Mouse (Mus musculus) adrenal gland, postnatal 25 days (tissue): ENCODE results near the gene Trim72. TPM values are rescaled to one million over a fixed set of nuclear protein-coding genes. Genes with fewer than 3 reads are reported as not detected.

Source experiments
- DNase-seq: peaks from one replicate; pipeline ENCODE4 v3.0.0; 2021; ENCODE audit warnings: mixed read lengths
- total RNA-seq: library from RNA; stranded (reverse); gene quantifications from 2 replicates; pipeline ENCODE4 v1.2.3, GENCODE M21; 2021

The Trim72 gene
- total RNA-seq, 1 experiment from 2014 or later = 0.24 TPM

- no peak for DNase-seq
Observed at GRCm38 (mm10) chr7:128056917-128057444, 53.2 kb downstream of the Trim72 start.

GRCm38 (mm10) chr7:128057860-128058259 lies 54.1 kb downstream of the Trim72 start:
- DNase-seq = no peak

GRCm38 (mm10) chr7:128058576-128058975 lies 54.8 kb downstream of the Trim72 start:
- DNase-seq = no peak

- no peak for DNase-seq
Observed at GRCm38 (mm10) chr7:128059091-128059490, 55.3 kb downstream of the Trim72 start.

Other genes starting within 250 kb of the Trim72 start
- 31.5 and 37.2 TPM in 2 replicates for gene Orai3, start 234.1 kb upstream of the Trim72 start, total RNA-seq
- 36.9 and 49.8 TPM in 2 replicates for gene Setd1a, start 227.3 kb upstream of the Trim72 start, total RNA-seq
- 4.4 and 6.9 TPM in 2 replicates for gene Gm49388, start 218.3 kb upstream of the Trim72 start, total RNA-seq
- gene Hsd3b7, start 203.3 kb upstream of the Trim72 start, total RNA-seq = 49.1 and 66.2 TPM in 2 replicates
- gene Stx4a, start 179.7 kb upstream of the Trim72 start, total RNA-seq = 101 and 122 TPM in 2 replicates
- 4.2 and 8.0 TPM in 2 replicates for gene Stx1b, start 179.4 kb upstream of the Trim72 start, total RNA-seq
- gene Zfp646, start 127.7 kb upstream of the Trim72 start, total RNA-seq = 41.2 and 42.2 TPM in 2 replicates
- gene Zfp668, start 127.1 kb upstream of the Trim72 start, total RNA-seq = 9.3 and 11.3 TPM in 2 replicates
- gene Prss53, start 113.0 kb upstream of the Trim72 start, total RNA-seq = 1.2 and 2.2 TPM in 2 replicates
- gene Gm21974, start 108.5 kb upstream of the Trim72 start, total RNA-seq = not detected in 2 replicates
- gene Vkorc1, start 108.3 kb upstream of the Trim72 start, total RNA-seq = 69.5 and 76.6 TPM in 2 replicates
- 119 and 123 TPM in 2 replicates for gene Bckdk, start 99.9 kb upstream of the Trim72 start, total RNA-seq
- 30.0 and 32.6 TPM in 2 replicates for gene Kat8, start 91.4 kb upstream of the Trim72 start, total RNA-seq
- gene Prss8, start 73.8 kb upstream of the Trim72 start, total RNA-seq = 0.15 TPM in 1 of 2 replicates, not detected in the other
- gene Prss36, start 57.2 kb upstream of the Trim72 start, total RNA-seq = 4.4 and 9.7 TPM in 2 replicates
- 189 and 309 TPM in 2 replicates for gene Fus, start 36.5 kb upstream of the Trim72 start, total RNA-seq
- 2.8 and 5.5 TPM in 2 replicates for gene Pycard, start 10.1 kb upstream of the Trim72 start, total RNA-seq
- gene Itgam, start 58.7 kb downstream of the Trim72 start, total RNA-seq = 2.5 and 2.9 TPM in 2 replicates
- gene Gm49368, start 58.7 kb downstream of the Trim72 start, total RNA-seq = not detected in 2 replicates
- 0.71 and 0.97 TPM in 2 replicates for gene Itgax, start 125.6 kb downstream of the Trim72 start, total RNA-seq
- gene Itgad, start 150.4 kb downstream of the Trim72 start, total RNA-seq = not detected in 2 replicates
- gene Cox6a2, start 202.4 kb downstream of the Trim72 start, total RNA-seq = 2.8 and 5.0 TPM in 2 replicates
- gene Armc5, start 233.4 kb downstream of the Trim72 start, total RNA-seq = 19.3 and 20.5 TPM in 2 replicates
- 9.1 and 10.3 TPM in 2 replicates for gene 9130023H24Rik, start 234.1 kb downstream of the Trim72 start, total RNA-seq
- gene Tgfb1i1, start 242.9 kb downstream of the Trim72 start, total RNA-seq = 20.2 and 23.0 TPM in 2 replicates